Mouse (Mus musculus) CH12.LX (cell line): ENCODE results near the gene Ly6g5b. TPM values are rescaled to one million over a fixed set of nuclear protein-coding genes. Genes with fewer than 3 reads are reported as not detected.

ENCODE experiments used
- DNase-seq: peaks from one replicate; pipeline ENCODE4 v3.0.0-alpha.2; 2013; ENCODE audit errors: extremely low read depth
- H3K27ac ChIP-seq: 2 replicates; pipeline ENCODE4 v1.5.1; 2012; ENCODE audit warnings: low read depth, mild to moderate bottlenecking, control low read depth, moderate library complexity; ENCODE audit not compliant: insufficient read depth
- H3K27me3 ChIP-seq: replicated peaks from 2 replicates; pipeline ENCODE3; 2012; ENCODE audit warnings: inconsistent platforms
- H3K36me3 ChIP-seq, 2 experiments: replicated peaks in 1 of 2; 2 replicates each; pipeline versions ENCODE3 to v1.6.1; 2012; ENCODE audit warnings: inconsistent platforms in 1 of 2, low read length in 1 of 2, mild to moderate bottlenecking in 1 of 2, mixed read lengths in 1 of 2, moderate library complexity in 1 of 2; ENCODE audit not compliant: control insufficient read depth in 1 of 2, insufficient read depth in 1 of 2
- H3K4me1 ChIP-seq, 2 experiments: 2 replicates each; pipeline ENCODE4 v1.6.1; 2012; ENCODE audit warnings: inconsistent platforms in 1 of 2, moderate library complexity in 1 of 2; ENCODE audit not compliant: insufficient read depth in 2 of 2, control insufficient read depth in 1 of 2
- H3K4me2 ChIP-seq: 2 replicates; pipeline ENCODE4 v1.6.1; 2012; ENCODE audit warnings: low read depth, mild to moderate bottlenecking, control low read depth; ENCODE audit not compliant: poor library complexity, insufficient read depth, severe bottlenecking
- H3K4me3 ChIP-seq, 3 experiments: fragments of 150-350 bp in 1 of 3; sonication (generic) in 1 of 3; replicated peaks in 1 of 3; 2 replicates each; pipeline versions ENCODE3 to v1.5.1; 2011 to 2012; ENCODE audit warnings: low read depth in 2 of 3, low read length in 2 of 3, mild to moderate bottlenecking in 2 of 3, moderate library complexity in 2 of 3, control low read depth in 1 of 3, improper control_type of control experiment in 1 of 3, inconsistent platforms in 1 of 3, mixed read lengths in 1 of 3; ENCODE audit not compliant: poor library complexity in 1 of 3
- H3K79me2 ChIP-seq: replicated peaks from 2 replicates; pipeline ENCODE4 v1.6.1; 2012; ENCODE audit warnings: mild to moderate bottlenecking, moderate library complexity; ENCODE audit not compliant: control insufficient read depth, poor library complexity, insufficient read depth, severe bottlenecking; ENCODE audit errors: extremely low read depth
- H3K9ac ChIP-seq: 2 replicates; pipeline ENCODE4 v1.6.1; 2012; ENCODE audit warnings: low read depth, mild to moderate bottlenecking, control low read depth, moderate library complexity; ENCODE audit not compliant: insufficient read depth
- H3K9me3 ChIP-seq: replicated peaks from 2 replicates; pipeline ENCODE3; 2012; ENCODE audit warnings: low read length, inconsistent platforms, mixed read lengths
- BHLHE40 ChIP-seq: IDR thresholded peaks from 2 replicates; pipeline ENCODE4 v1.6.1; 2011; ENCODE audit warnings: mild to moderate bottlenecking, low read depth, low read length, improper control_type of control experiment
- CHD1 ChIP-seq: IDR thresholded peaks from 2 replicates; pipeline ENCODE4 v1.6.1; 2012; ENCODE audit warnings: low read depth, low read length, improper control_type of control experiment, inconsistent platforms
- CHD2 ChIP-seq: IDR thresholded peaks from 2 replicates; pipeline ENCODE4 v1.6.1; 2011; ENCODE audit warnings: low read length, improper control_type of control experiment
- CTCF ChIP-seq, 2 experiments: IDR thresholded peaks in 1 of 2; conservative IDR thresholded peaks in 1 of 2; 2 replicates each; pipeline ENCODE4 v1.5.1; 2011 to 2012; ENCODE audit warnings: low read depth in 2 of 2, low read length in 2 of 2, improper control_type of control experiment in 1 of 2, inconsistent platforms in 1 of 2, mild to moderate bottlenecking in 1 of 2, moderate library complexity in 1 of 2
- E2F4 ChIP-seq: IDR thresholded peaks from 2 replicates; pipeline ENCODE4 v1.6.1; 2011; ENCODE audit warnings: low read depth, low read length, improper control_type of control experiment; ENCODE audit not compliant: insufficient replicate concordance
- ELF1 ChIP-seq: IDR thresholded peaks from 2 replicates; pipeline ENCODE4 v1.6.1; 2014; ENCODE audit warnings: low read depth, mild to moderate bottlenecking, inconsistent platforms, low read length, improper control_type of control experiment
- EP300 ChIP-seq: IDR thresholded peaks from 2 replicates; pipeline ENCODE4 v1.6.1; 2011; ENCODE audit warnings: low read length, improper control_type of control experiment
- ETS1 ChIP-seq: conservative IDR thresholded peaks from 2 replicates; pipeline ENCODE4 v1.6.1; 2012; ENCODE audit warnings: low read depth, mild to moderate bottlenecking, inconsistent platforms, low read length, improper control_type of control experiment, moderate library complexity
- GABPA ChIP-seq: IDR thresholded peaks from 2 replicates; pipeline ENCODE4 v1.6.1; 2012; ENCODE audit warnings: low read depth, low read length, improper control_type of control experiment, inconsistent platforms; ENCODE audit not compliant: insufficient replicate concordance
- HCFC1 ChIP-seq: IDR thresholded peaks from 2 replicates; pipeline ENCODE4 v1.6.1; 2012; ENCODE audit warnings: low read depth, mild to moderate bottlenecking, inconsistent platforms, low read length, improper control_type of control experiment
- IRF4 ChIP-seq: IDR thresholded peaks from 2 replicates; pipeline ENCODE4 v1.6.1; 2014; ENCODE audit warnings: low read depth, mild to moderate bottlenecking, inconsistent platforms, low read length, improper control_type of control experiment
- JUN ChIP-seq: IDR thresholded peaks from 2 replicates; pipeline ENCODE4 v1.6.1; 2011; ENCODE audit warnings: low read depth, mild to moderate bottlenecking, low read length, improper control_type of control experiment, moderate library complexity; ENCODE audit not compliant: insufficient read depth
- JUND ChIP-seq: conservative IDR thresholded peaks from 2 replicates; pipeline ENCODE4 v1.6.1; 2011; ENCODE audit warnings: low read depth, low read length, improper control_type of control experiment
- KAT2A ChIP-seq: IDR thresholded peaks from 2 replicates; pipeline ENCODE4 v1.6.1; 2012; ENCODE audit warnings: low read length, improper control_type of control experiment, inconsistent platforms; ENCODE audit not compliant: insufficient replicate concordance
- MAFK ChIP-seq: IDR thresholded peaks from 2 replicates; pipeline ENCODE4 v1.6.1; 2011; ENCODE audit warnings: low read length, improper control_type of control experiment; ENCODE audit not compliant: insufficient replicate concordance
- MAZ ChIP-seq: IDR thresholded peaks from 2 replicates; pipeline ENCODE4 v1.6.1; 2012; ENCODE audit warnings: low read depth, mild to moderate bottlenecking, inconsistent platforms, low read length, improper control_type of control experiment, moderate library complexity
- MEF2A ChIP-seq: IDR thresholded peaks from 2 replicates; pipeline ENCODE4 v1.6.1; 2014; ENCODE audit warnings: low read depth, mild to moderate bottlenecking, inconsistent platforms, low read length, improper control_type of control experiment, borderline replicate concordance
- MXI1 ChIP-seq: IDR thresholded peaks from 2 replicates; pipeline ENCODE4 v1.6.1; 2011; ENCODE audit warnings: mild to moderate bottlenecking, low read depth, low read length, improper control_type of control experiment
- NRF1 ChIP-seq: IDR thresholded peaks from 2 replicates; pipeline ENCODE4 v1.6.1; 2014; ENCODE audit warnings: low read depth, mild to moderate bottlenecking, inconsistent platforms, low read length, improper control_type of control experiment, moderate library complexity
- POLR2A ChIP-seq: IDR thresholded peaks from 2 replicates; pipeline ENCODE4 v1.6.1; 2011; ENCODE audit warnings: low read depth, mild to moderate bottlenecking, improper control_type of control experiment, low read length
- POLR2AphosphoS2 ChIP-seq: IDR thresholded peaks from 2 replicates; pipeline ENCODE4 v1.6.1; 2011; ENCODE audit warnings: low read depth, low read length, improper control_type of control experiment
- RAD21 ChIP-seq: IDR thresholded peaks from 2 replicates; pipeline ENCODE4 v1.6.1; 2011; ENCODE audit warnings: low read depth, mild to moderate bottlenecking, low read length, improper control_type of control experiment, moderate library complexity
- RCOR1 ChIP-seq: conservative IDR thresholded peaks from 2 replicates; pipeline ENCODE4 v1.6.1; 2012; ENCODE audit warnings: low read depth, mild to moderate bottlenecking, inconsistent platforms, low read length, improper control_type of control experiment
- SMC3 ChIP-seq: IDR thresholded peaks from 2 replicates; pipeline ENCODE4 v1.6.1; 2011; ENCODE audit warnings: low read depth, low read length, improper control_type of control experiment
- TBP ChIP-seq: conservative IDR thresholded peaks from 2 replicates; pipeline ENCODE4 v1.6.1; 2011; ENCODE audit warnings: low read depth, low read length, improper control_type of control experiment
- TCF12 ChIP-seq: IDR thresholded peaks from 2 replicates; pipeline ENCODE4 v1.6.1; 2014; ENCODE audit warnings: low read depth, mild to moderate bottlenecking, inconsistent platforms, low read length, improper control_type of control experiment
- USF1 ChIP-seq: IDR thresholded peaks from 2 replicates; pipeline ENCODE4 v1.6.1; 2014; ENCODE audit warnings: low read depth, mild to moderate bottlenecking, inconsistent platforms, low read length, improper control_type of control experiment
- ZC3H11A ChIP-seq: IDR thresholded peaks from 2 replicates; pipeline ENCODE4 v1.6.1; 2012; ENCODE audit warnings: low read depth, mild to moderate bottlenecking, inconsistent platforms, low read length, improper control_type of control experiment
- ZMIZ1 ChIP-seq: IDR thresholded peaks from 2 replicates; pipeline ENCODE4 v1.6.1; 2012; ENCODE audit warnings: low read depth, mild to moderate bottlenecking, inconsistent platforms, low read length, improper control_type of control experiment
- ZNF384 ChIP-seq: IDR thresholded peaks from 2 replicates; pipeline ENCODE4 v1.6.1; 2012; ENCODE audit warnings: low read depth, low read length, improper control_type of control experiment, inconsistent platforms
- dilution Hi-C: fragments of 300-500 bp; cut with MboI; formaldehyde crosslinking; loops from 2 replicates; pipeline ENCODE4 v1.14.3; 2020; ENCODE audit warnings: low sequenced_read_pairs; ENCODE audit not compliant: extremely low pct_unique_long_range_greater_than_20kb, extremely low pct_ligation_motif_present
- in situ Hi-C: fragments of 300-500 bp; cut with MboI; formaldehyde crosslinking; loops from 3 replicates; pipeline ENCODE4 v1.14.3; 2019; ENCODE audit warnings: low sequenced_read_pairs, low pct_ligation_motif_present, low pct_unique_long_range_greater_than_20kb, mixed read lengths
- polyA plus RNA-seq: library from polyadenylated mRNA; unstranded; fragments of >175 nt; gene quantifications from 2 replicates; pipeline ENCODE4 v1.2.1, GENCODE M21; 2012; ENCODE audit warnings: low read depth; ENCODE audit not compliant: insufficient read length
- total RNA-seq, 2 experiments: library from RNA; depleted of rRNA; stranded (reverse); fragments of 300-350 nt in 1 of 2; fragments of >200 nt in 1 of 2; gene quantifications; 2 replicates each; pipeline ENCODE4 v1.2.3; 2012 to 2014

Ly6g5b gene
- total and polyA plus RNA-seq, 3 experiments: 0.30 to 1.1 (median 0.91) TPM

DNA sequence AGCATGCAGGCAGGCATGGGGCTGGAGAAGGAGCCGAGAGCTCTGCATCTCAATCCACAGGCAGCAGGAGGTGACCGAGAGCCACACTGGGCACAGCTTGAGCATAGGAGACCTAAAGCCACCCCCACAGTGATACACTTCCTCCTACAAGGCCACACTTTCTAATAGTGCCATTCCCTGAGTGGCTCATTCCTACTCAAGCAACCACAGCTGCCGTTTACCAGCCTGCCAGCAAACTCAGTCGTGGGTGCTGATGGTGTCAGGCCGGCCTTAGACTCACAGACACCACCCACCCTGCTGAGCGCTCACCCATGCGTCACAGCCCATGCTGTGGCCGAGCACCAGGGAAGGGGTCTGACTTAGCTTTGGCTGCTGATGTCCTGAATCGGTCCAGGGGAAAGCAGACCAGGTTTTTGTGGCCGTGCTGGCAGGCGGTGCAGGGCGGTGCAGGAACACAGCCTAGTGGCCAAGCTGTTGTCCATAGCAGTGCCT lies 18.0 kb downstream of the Ly6g5b start:
- in situ Hi-C loops (no loop called here), dilution Hi-C loops (no loop called here)
- H3K27ac ChIP-seq: no peak overlapping the region
- H3K4me2 ChIP-seq: no peak overlapping the region
- no peaks in the 10 kb centered on the region for H3K27me3 ChIP-seq
- H3K36me3 ChIP-seq: peaks cover 59 to 91% of the 10 kb centered on the region in 2 experiments
- H3K9me3 ChIP-seq: no peaks in the 10 kb centered on the region
- H3K4me1 ChIP-seq: peaks cover 0 to 10% of the 10 kb centered on the region in 2 experiments; a peak in 2 of 4 replicates
- no peak for DNase-seq
- H3K9ac ChIP-seq: no peak overlapping the region
- TF ChIP-seq CHD1 (no peak), MAZ (no peak), ELF1 (no peak), HCFC1 (no peak), JUN (no peak), CHD2 (no peak), TBP (no peak), IRF4 (no peak), KAT2A (no peak), JUND (no peak), RCOR1 (no peak), MEF2A (no peak), NRF1 (no peak), CTCF (conservative IDR thresholded peaks at IDR 0.05 in 1 of 2, IDR thresholded peaks at IDR 0.05 in 1 of 2; ENCODE audit: low read depth in 2 of 2, low read length in 2 of 2) (no peak), SMC3 (no peak), MXI1 (no peak), BHLHE40 (no peak), ETS1 (no peak), RAD21 (no peak), POLR2A (no peak)
- H3K4me3 ChIP-seq: no peak overlapping the region
- no peaks in the 10 kb centered on the region for H3K79me2 ChIP-seq

DNA sequence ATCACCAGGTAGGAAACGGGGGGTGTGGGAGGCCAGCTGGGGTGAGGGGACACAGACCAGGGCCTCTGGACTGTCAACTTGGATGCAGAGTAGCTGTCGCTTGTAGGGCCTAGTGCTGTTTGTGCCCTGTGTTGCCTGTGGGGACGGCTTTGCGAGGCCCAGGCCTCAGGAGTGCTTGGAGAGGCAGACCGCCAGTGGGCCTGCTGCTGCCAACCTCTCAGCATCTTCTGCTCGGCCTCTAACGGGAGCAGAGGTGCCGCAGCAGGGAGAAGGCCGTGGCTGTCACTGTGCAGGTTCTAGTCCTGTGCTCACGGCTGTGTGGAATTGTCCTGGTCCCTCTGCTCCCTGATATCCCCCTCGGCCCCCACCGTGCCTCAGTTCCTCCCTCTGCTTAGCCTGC lies 18.6 kb downstream of the Ly6g5b start:
- H3K4me1 ChIP-seq: peaks cover 0 to 10% of the 10 kb centered on the region in 2 experiments; a peak in 2 of 4 replicates
- dilution Hi-C loops: no loop called here

More for the DNA sequence above, 18.6 kb downstream of the Ly6g5b start:
- no peak overlapping the region for H3K4me2 ChIP-seq
- no peak for TF ChIP-seq E2F4
- no peak for TF ChIP-seq TCF12
- TF ChIP-seq HCFC1: no peak
- TF ChIP-seq CHD1: no peak
- no peak for TF ChIP-seq ZNF384
- no peak for TF ChIP-seq ZMIZ1
- no peak for TF ChIP-seq SMC3
- no peak for TF ChIP-seq POLR2AphosphoS2
- no peak for TF ChIP-seq POLR2A
- TF ChIP-seq MAFK: no peak
- no peak for TF ChIP-seq ZC3H11A
- TF ChIP-seq USF1: no peak
- no peak for TF ChIP-seq GABPA
- no peak for TF ChIP-seq RAD21
- TF ChIP-seq MEF2A: no peak
- TF ChIP-seq JUN: no peak
- no peak for TF ChIP-seq EP300
- TF ChIP-seq RCOR1: no peak
- H3K27ac ChIP-seq: no peak overlapping the region
- H3K9me3 ChIP-seq: no peaks in the 10 kb centered on the region
- H3K4me3 ChIP-seq: no peak overlapping the region
- in situ Hi-C loops: no loop called here
- no peaks in the 10 kb centered on the region for H3K79me2 ChIP-seq
- H3K27me3 ChIP-seq: no peaks in the 10 kb centered on the region
- DNase-seq: no peak
- no peak overlapping the region for H3K9ac ChIP-seq
- peaks cover 57 to 90% of the 10 kb centered on the region in 2 experiments for H3K36me3 ChIP-seq
